Mouse (Mus musculus) liver, postnatal 0 days (tissue): ENCODE measurements around the gene Vmn2r95. TPM values are rescaled to one million over a fixed set of nuclear protein-coding genes. Genes with fewer than 3 reads are reported as not detected.
"Not testable (repeated sequence)": the region's sequence is repeated elsewhere in the genome, so short reads cannot be mapped to it uniquely, and the experiment has no call there.

Experiments
- ATAC-seq: fragments of 200-750 bp; cut with Nextera tagmentation; 2 replicates; pipeline ENCODE4 v1.8.0; 2017; ENCODE audit warnings: mild to moderate bottlenecking, moderate library complexity
- DNase-seq: peaks from one replicate; pipeline ENCODE4 v3.0.0-alpha.2; 2016
- H3K27ac ChIP-seq: fragments of 300-500 bp; sonication (generic); 2 replicates; pipeline ENCODE4 v1.5.1; 2014; ENCODE audit warnings: antibody characterized with exemption, moderate library complexity, mild to moderate bottlenecking, low read depth
- H3K27me3 ChIP-seq: fragments of 300-500 bp; sonication (generic); 2 replicates; pipeline ENCODE4 v1.6.1; 2014; ENCODE audit warnings: low read length, control low read depth, mixed read lengths; ENCODE audit not compliant: insufficient read depth
- H3K36me3 ChIP-seq: fragments of 300-500 bp; sonication (generic); replicated peaks from 2 replicates; pipeline ENCODE4 v1.6.1; 2014; ENCODE audit warnings: mild to moderate bottlenecking, control low read depth, low read length, moderate library complexity, mixed read lengths; ENCODE audit not compliant: insufficient read depth
- H3K4me1 ChIP-seq: fragments of 300-500 bp; sonication (generic); 2 replicates; pipeline ENCODE4 v1.6.1; 2014; ENCODE audit warnings: antibody characterized with exemption, mild to moderate bottlenecking, control low read depth; ENCODE audit not compliant: insufficient read depth
- H3K4me2 ChIP-seq: fragments of 300-500 bp; sonication (generic); 2 replicates; pipeline ENCODE4 v1.6.1; 2014; ENCODE audit warnings: low read depth, mild to moderate bottlenecking, low read length, moderate library complexity, mixed read lengths
- H3K4me3 ChIP-seq: fragments of 300-500 bp; sonication (generic); 2 replicates; pipeline ENCODE4 v1.5.1; 2014; ENCODE audit warnings: low read depth, low read length
- H3K9ac ChIP-seq: fragments of 300-500 bp; sonication (generic); replicated peaks from 2 replicates; pipeline ENCODE4 v1.6.1; 2014; ENCODE audit warnings: mild to moderate bottlenecking, moderate library complexity
- H3K9me3 ChIP-seq: fragments of 300-500 bp; sonication (generic); 2 replicates; pipeline ENCODE4 v1.6.1; 2016; ENCODE audit warnings: mild to moderate bottlenecking, control low read depth, low read length, mixed read lengths
- CTCF ChIP-seq: sonication (generic); IDR thresholded peaks from 2 replicates; pipeline ENCODE4 v1.5.1; 2016; ENCODE audit warnings: antibody characterized with exemption, low read depth
- EP300 ChIP-seq: IDR thresholded peaks from 2 replicates; pipeline ENCODE4 v1.6.1; 2016; ENCODE audit warnings: antibody characterized with exemption, low read depth, mild to moderate bottlenecking
- whole genome bisulfite sequencing: fragments of 180-500 bp; shearing (Covaris S2); extraction: QIAGEN DNeasy Blood & Tissue Kit; methylation state at CpG from one replicate; pipeline ENCODE4 v1.1.7; 2014; ENCODE audit not compliant: insufficient replicate concordance; 5-methylcytosine and 5-hydroxymethylcytosine counted together
- polyA plus RNA-seq: library from polyadenylated mRNA; unstranded; fragments of >200 nt; fragmentation: Nextera tagmentation; extraction: Ambion mirVana; gene quantifications from 2 replicates; pipeline ENCODE4 v1.2.1, GENCODE M21; 2015

The Vmn2r95 gene
- not detected in 2 replicates for polyA plus RNA-seq

DNA sequence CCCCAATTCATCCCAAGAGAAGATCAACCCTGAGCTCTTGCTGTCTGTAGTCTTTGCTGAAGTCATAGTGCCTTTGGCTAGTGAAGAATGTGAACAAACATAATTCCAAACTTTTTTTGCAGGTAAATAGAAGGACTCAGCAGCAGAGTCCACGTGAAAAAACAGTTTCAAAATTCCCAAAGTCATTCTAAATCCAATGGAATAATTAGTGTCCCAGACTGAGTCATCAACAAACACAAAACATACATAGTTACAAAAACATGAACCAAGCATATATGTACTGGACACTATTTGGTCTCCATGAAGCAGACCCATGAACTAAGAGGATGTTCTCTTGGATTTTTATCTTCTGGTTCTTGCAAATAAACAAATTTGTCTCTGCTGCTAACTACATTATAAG is at the start of gene Vmn2r95:
TSS of gene Vmn2r95 (plus strand) at position 301 of the 400 bp plus-strand sequence.
- WGBS: 31% methylated on average over 1 of the region's 1 CpGs
- Histone ChIP-seq H3K4me2 (no peak within 1 kb of the TSS), H3K4me3 (no peak within 1 kb of the TSS), H3K27me3 (no peaks in the 10 kb centered on the region), H3K9ac (no peak within 1 kb of the TSS), H3K27ac (no peak within 1 kb of the TSS), H3K36me3 (no peaks in the 10 kb centered on the region), H3K4me1 (no peaks in the 10 kb centered on the region), H3K9me3 (no peaks in the 10 kb centered on the region)
- DNase-seq (no peak), ATAC-seq (no peak)
- TF ChIP-seq CTCF (no peak), EP300 (no peak)

DNA sequence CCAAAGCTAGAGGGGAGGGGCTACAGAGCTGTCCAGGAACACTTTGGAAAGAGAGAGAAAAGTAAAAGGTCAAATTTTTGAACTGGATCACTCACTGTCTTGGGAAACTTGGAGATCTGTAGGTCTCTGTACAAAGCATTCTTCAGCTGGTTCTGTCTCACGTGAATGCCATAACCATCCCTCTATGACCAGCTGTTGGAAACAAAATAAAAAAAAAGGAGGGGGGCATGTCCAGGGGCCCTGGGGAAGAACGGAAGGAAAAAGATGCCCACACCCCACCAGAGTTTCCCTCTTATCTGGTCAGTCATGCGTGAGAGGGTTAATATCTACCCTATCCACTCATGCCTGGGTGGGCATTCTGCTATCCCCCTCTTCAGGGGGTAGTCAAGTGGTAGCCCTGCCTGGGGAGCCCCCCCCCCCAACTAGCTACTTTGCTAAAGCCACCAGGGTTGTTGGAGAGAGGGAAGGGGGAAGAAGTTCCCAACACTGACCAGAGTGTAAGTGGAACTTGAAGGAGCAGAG is 31.8 kb downstream of the Vmn2r95 start:
- TF ChIP-seq EP300 (no peak), CTCF (no peak)
- no peak overlapping the region for H3K4me2 ChIP-seq
- H3K27ac ChIP-seq: no peak overlapping the region
- WGBS: 63% methylated on average over 3 of the region's 3 CpGs
- H3K4me3 ChIP-seq: no peak overlapping the region
- ATAC-seq: no peak
- no peaks in the 10 kb centered on the region for H3K4me1 ChIP-seq
- H3K9me3 ChIP-seq: no peaks in the 10 kb centered on the region; the same call in 1 of the 2 replicates
- DNase-seq: no peak
- H3K9ac ChIP-seq: no peak overlapping the region
- H3K27me3 ChIP-seq: no peaks in the 10 kb centered on the region
- H3K36me3 ChIP-seq: no peaks in the 10 kb centered on the region

DNA sequence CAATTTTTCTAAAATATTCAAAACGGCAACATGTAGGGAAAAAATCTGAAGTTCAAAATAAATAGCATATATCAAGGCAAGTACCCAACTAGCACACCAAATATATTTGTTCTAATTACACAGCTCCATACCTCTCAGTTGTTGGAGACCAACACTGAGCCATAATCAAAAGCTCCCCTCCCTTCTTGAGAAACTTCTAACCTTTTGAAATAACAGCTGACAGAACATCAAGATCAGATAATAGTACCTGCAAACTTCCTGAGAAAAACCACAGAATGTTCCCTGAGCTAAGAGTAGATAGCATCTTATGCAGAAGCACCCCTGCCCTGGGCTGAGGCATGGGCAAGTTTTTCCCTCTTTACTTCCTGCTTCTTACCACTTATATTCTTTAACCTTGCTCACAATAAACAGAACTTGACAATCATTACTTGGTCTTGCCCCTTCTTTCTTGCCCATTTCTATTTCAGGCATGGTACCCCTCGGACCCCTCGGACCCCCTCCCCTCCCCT is 34.3 kb downstream of the Vmn2r95 start:
- not testable (repeated sequence) for DNase-seq, H3K27ac ChIP-seq, H3K9me3 ChIP-seq, ATAC-seq, H3K36me3 ChIP-seq, H3K9ac ChIP-seq, H3K4me3 ChIP-seq, H3K27me3 ChIP-seq, H3K4me1 ChIP-seq, H3K4me2 ChIP-seq
- 73% methylated on average over 3 of the region's 3 CpGs for WGBS

DNA sequence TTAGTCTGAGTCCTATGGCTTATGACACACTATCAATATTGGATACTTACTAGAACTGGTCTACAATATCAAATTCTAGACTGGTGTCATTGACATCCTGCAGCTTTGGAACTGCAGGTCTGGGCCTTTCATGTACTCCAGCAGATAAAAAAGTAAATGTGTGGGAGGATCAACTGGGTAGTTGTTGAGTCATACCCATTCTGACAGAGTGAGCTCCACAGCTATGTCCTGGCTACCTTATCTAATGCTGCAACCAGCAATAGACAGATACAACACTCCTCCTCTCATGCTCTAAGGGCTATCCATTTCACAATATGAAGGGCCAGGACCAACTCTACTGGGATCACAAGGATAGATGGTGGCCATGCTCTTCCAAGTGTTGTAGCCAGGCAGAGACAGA is 38.8 kb downstream of the Vmn2r95 start:
- H3K9ac ChIP-seq: no peak overlapping the region
- H3K4me2 ChIP-seq: no peak overlapping the region
- no peaks in the 10 kb centered on the region for H3K36me3 ChIP-seq
- DNase-seq: no peak
- H3K9me3 ChIP-seq: no peaks in the 10 kb centered on the region
- TF ChIP-seq EP300 (no peak), CTCF (no peak)
- no peak overlapping the region for H3K27ac ChIP-seq
- no peaks in the 10 kb centered on the region for H3K4me1 ChIP-seq
- H3K27me3 ChIP-seq: no peaks in the 10 kb centered on the region
- H3K4me3 ChIP-seq: no peak overlapping the region
- ATAC-seq: no peak; the same call in 1 of the 2 replicates

DNA sequence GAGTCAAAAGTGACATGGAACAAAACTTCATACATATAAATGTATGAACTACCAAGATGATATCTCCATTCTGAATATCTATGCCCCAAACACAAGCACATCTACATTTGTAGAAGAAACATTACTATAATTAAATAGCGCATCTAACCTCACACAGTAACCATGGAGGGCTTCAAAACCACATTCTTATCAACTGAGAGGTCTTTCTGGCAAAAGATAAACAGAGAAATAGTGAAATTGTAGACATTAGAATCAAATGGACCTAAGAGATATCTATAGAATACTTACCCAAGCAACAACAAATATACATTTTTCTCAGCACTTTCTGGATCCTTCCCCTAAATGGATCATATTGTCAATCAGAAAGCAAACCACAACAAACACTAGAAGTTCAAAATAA is 56.0 kb downstream of the Vmn2r95 start:
- H3K4me3 ChIP-seq: no peak overlapping the region
- H3K36me3 ChIP-seq: no peaks in the 10 kb centered on the region
- TF ChIP-seq CTCF (no peak), EP300 (no peak)
- H3K9me3 ChIP-seq: no peaks in the 10 kb centered on the region
- no peaks in the 10 kb centered on the region for H3K27me3 ChIP-seq
- no peak for ATAC-seq
- no peak overlapping the region for H3K9ac ChIP-seq
- 55% methylated on average over 1 of the region's 1 CpGs for WGBS
- H3K27ac ChIP-seq: no peak overlapping the region
- H3K4me1 ChIP-seq: no peaks in the 10 kb centered on the region
- H3K4me2 ChIP-seq: no peak overlapping the region
- DNase-seq: no peak

Other genes with a start within 250 kb of the Vmn2r95 start
- not detected in 2 replicates for gene Vmn2r94, start 146.3 kb upstream of the Vmn2r95 start, polyA plus RNA-seq
- not detected in 2 replicates for gene Vmn2r93, start 126.0 kb upstream of the Vmn2r95 start, polyA plus RNA-seq
- not detected in 2 replicates for gene Vmn2r96, start 149.1 kb downstream of the Vmn2r95 start, polyA plus RNA-seq